Mouse (Mus musculus) heart, postnatal 10 days (tissue): ENCODE measurements at regions not wholly inside any gene's neighbourhood (a gene's known extent, or its start where the extent isn't known, plus 50 kb on each side); places are given as distances from the start of the nearest gene placed in this dataset.

ENCODE experiments used
- DNase-seq, 2 experiments: peaks; one replicate each; pipeline ENCODE4 v3.0.0; 2021
- intact Hi-C: fragments of 180-260 bp; cut with DNase I; formaldehyde crosslinking; loops from one replicate; pipeline ENCODE4 v1.15.1; 2025

GRCm38 (mm10) chr14:75396511-75397026, 59.2 kb upstream of the Siah3 start:
- intact Hi-C loops: no loop called here
- DNase-seq: no peak

GRCm38 (mm10) chr14:75399678-75400077, 56.1 kb upstream of the Siah3 start:
- DNase-seq: no peak
- intact Hi-C loops: no loop called here

- DNase-seq: peak in 1 of 2 experiments; percentile 1
- intact Hi-C loops: no loop called here
These were observed 53.2 kb upstream of the Siah3 start for GRCm38 (mm10) chr14:75402483-75403103.
